Mouse (Mus musculus): ENCODE data around the gene Slc1a1.

GRCm38 (mm10) chr19:28914598-28914997, 79.7 kb downstream of the Slc1a1 start:
- TF ChIP-seq CTCF (IDR thresholded peaks at IDR 0.05) (no peak), POLR2A (IDR thresholded peaks at IDR 0.05; ENCODE audit: insufficient read depth, low read depth, low read length) (no peak)
